Mouse (Mus musculus) adrenal gland, postnatal 25 days (tissue): Measurements from ENCODE around the gene Psors1c2. TPM values are rescaled to one million over a fixed set of nuclear protein-coding genes. Genes with fewer than 3 reads are reported as not detected.
"Not testable (repeated sequence)": the region's sequence is repeated elsewhere in the genome, so short reads cannot be mapped to it uniquely, and the experiment has no call there.

Experiments used
- DNase-seq: peaks from one replicate; pipeline ENCODE4 v3.0.0; 2021; ENCODE audit warnings: mixed read lengths
- long read RNA-seq: library from polyadenylated mRNA; stranded (forward); transcript quantifications from one replicate; pipeline ENCODE4 v2.0.0, GENCODE M21; 2021
- total RNA-seq: library from RNA; stranded (reverse); gene quantifications from 2 replicates; pipeline ENCODE4 v1.2.3, GENCODE M21; 2021

The Psors1c2 gene
- not detected in 2 replicates for total RNA-seq
- long read RNA-seq = 0 reads

GRCm38 (mm10) chr17:35532901-35533300 is at the start of gene Psors1c2:
Gene Psors1c2, plus strand, starts transcription at chr17:35533201.
- no peak for DNase-seq

GRCm38 (mm10) chr17:35484066-35484465 is 48.9 kb upstream of the Psors1c2 start:
- peak; percentile 71 for DNase-seq

GRCm38 (mm10) chr17:35485702-35486101 is 47.3 kb upstream of the Psors1c2 start:
- DNase-seq = no peak

DNA sequence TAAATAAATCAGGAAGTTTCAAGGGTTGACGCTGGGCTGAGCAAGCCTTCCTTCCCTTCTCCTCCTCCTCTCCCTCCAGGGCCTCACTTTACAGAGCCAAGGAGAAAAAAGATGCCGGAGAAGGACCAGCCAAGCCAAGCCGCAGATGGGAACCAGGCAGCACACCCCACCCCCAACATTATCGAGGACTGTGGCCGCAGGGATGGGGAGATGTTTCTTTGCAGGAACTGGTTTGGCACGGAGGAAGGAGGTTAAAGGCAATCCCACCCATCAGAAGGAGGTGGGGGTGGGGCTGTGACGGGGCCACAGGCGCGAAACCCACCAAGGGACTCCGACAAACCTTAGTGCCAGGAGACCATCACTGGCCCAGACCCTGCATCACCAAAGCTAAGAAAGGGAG is 46.3 kb upstream of the Psors1c2 start:
- DNase-seq = no peak

DNA sequence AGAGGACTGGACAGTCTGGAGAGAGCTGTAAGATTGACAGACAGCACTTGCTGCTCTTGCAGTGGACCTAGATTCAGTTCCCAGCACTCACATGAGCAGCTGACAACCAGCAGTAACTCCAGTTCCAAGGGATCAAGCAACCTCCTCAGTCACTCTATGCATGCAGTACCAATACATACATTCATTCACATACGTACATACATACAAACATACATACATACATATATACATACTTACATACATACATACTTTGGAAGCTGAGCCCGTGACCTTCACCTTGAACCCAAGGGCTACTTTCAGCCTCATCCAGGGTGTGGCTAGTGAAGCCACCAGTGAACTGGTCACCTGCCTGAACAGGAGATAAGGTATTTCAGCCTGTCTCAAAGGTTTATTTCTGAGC is 45.0 kb upstream of the Psors1c2 start:
- DNase-seq = no peak

DNA sequence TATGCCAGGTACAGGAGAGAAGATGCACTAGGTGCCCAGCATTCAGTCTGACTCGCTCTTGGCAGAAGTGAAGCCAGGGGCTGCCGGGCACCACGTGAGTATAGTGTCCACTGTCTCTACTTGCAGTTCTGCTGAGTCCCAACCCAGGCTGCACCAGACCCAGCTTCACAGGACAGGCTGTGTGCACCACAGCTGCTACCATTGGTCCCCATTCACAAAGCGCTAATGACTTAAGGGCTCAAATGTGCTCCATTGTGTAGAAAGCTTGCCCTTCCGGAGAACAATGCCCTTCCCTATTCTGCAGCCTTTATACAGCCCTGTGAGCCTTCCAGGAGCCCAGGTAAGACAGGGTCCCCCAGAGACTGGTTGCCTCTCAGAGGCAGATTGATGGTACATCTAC is 42.7 kb upstream of the Psors1c2 start:
- no peak for DNase-seq

- no peak for DNase-seq
Observed at GRCm38 (mm10) chr17:35497124-35497523, 35.9 kb upstream of the Psors1c2 start.

GRCm38 (mm10) chr17:35502226-35502625 is 30.8 kb upstream of the Psors1c2 start:
- no peak for DNase-seq

GRCm38 (mm10) chr17:35502762-35503161 is 30.2 kb upstream of the Psors1c2 start:
- no peak for DNase-seq

DNA sequence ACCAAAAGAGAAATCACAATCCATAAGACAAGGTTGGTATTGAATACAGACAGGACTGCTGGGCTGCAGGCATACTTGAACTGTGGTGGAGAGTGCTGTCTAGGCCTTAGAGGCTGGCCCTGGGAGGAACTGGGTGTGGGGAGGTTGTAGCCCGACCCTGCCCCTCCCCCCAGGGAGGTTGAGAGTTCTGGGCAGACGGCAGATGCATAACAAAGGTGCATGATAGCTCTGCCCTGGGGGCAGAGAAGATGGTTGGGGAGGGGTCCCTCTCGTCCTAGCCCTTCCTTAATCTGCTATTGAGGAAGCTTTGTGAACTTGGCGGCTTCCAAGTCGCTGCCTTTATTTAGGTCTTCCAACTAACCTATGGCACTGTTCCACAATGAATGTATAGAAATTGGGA is 29.2 kb upstream of the Psors1c2 start:
- DNase-seq = no peak

GRCm38 (mm10) chr17:35504628-35505481 is 28.1 kb upstream of the Psors1c2 start:
- no peak for DNase-seq

DNA sequence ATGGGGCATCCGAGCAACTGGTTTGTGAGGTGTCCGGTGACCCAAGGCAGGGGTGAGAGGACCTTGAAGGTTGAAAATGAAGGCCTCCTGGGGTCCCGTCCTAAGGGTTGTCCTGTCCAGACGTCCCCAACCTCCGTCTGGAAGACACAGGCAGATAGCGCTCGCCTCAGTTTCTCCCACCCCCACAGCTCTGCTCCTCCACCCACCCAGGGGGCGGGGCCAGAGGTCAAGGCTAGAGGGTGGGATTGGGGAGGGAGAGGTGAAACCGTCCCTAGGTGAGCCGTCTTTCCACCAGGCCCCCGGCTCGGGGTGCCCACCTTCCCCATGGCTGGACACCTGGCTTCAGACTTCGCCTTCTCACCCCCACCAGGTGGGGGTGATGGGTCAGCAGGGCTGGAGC is 27.2 kb upstream of the Psors1c2 start, which contains the start of gene Pou5f1:
Gene Pou5f1 (plus strand): TSS at position 243 of the 400 bp plus-strand sequence.
- DNase-seq = no peak

DNA sequence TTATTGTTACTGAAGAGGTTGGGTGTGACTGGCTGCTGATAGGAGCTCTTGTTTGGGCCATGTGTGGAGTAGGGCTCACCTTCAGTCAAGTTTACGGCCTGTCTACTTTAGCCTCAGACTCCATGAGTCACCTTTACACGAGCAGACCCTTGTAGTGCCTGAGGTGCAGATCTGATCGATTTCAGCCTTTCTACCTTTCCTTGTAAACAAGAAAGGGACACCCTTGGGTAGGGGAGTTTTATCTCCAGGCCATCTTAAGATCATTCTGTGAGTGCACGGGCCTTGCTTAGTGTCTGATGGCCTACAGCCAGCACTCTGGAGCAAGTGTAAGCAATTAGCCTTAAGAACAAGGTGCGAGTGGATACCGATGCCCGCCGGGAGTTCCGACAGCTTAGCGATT is 26.1 kb upstream of the Psors1c2 start:
- no peak for DNase-seq

DNA sequence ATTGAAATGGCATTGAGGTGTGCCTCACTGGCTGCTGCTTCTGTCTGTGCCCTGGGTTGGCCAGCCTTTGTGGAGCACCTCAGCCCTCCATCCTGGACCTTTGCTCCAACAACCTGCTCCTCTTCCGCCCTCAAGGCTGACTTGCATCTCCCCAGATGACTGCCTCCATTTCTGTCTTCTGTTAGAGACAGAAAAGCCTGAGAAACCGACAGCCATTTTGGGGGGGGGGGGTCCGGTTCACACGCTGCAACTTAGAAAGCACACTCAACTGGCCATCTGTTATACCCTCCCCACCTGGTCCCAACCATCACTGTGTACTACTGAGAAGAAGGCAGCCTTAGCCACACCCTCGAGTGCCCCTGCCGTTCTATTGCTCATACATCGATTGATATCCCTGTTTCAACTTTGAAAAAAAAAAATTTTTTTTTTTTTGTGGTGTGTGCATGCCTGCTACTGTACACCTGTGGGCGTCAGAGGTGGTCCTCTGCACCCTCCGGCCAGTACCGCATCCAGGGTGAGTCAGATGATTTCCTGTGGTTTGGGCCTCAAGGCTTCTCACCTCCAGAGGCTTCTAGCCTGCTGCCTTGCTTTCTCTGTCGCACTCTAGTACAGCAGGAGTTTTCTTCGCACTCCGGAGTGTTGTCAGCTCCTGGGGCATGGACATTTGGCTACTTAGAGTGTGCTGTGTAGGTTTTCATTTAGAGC is 25.3 kb upstream of the Psors1c2 start:
- no peak for DNase-seq

DNA sequence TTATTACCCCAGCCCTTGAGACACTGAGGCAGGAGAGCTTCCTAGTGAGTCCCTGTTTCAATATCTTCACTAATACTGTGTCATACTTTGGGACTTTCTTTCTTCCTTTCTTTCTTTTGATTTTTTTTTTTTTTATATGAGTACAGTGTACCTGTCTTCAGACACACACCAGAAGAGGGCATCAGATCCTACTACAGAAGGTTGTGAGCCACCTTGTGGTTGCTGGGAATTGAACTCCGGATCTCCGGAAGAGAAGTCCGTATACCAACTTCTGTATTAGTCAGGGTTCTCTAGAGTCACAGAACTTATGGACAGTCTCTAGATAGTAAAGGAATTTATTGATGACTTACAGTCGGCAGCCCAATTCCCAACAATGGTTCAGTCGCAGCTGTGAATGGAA is 24.7 kb upstream of the Psors1c2 start:
- not testable (repeated sequence) for DNase-seq

- DNase-seq = no peak
Observed at GRCm38 (mm10) chr17:35509284-35509683, 23.7 kb upstream of the Psors1c2 start.

- DNase-seq = no peak
Observed at GRCm38 (mm10) chr17:35512916-35513626, 19.9 kb upstream of the Psors1c2 start.

DNA sequence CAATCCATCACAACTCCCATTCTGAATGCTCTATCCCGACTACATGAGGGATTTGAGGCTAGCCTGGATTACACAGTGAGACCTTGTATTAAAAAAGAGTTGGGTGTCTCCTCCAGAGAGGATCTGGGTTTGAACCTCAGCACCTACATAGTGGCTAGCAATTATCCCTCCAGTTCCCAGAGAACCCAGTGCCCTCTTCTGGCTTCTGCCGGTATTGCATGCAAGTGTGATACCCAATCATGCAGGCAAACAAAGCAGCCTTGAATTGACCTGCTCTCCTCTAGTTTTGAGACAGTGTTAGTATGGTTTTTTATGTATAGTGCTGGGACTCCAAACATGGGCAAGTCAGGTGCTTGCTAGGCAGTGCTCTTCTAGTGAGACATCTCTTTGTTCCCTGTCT is 19.1 kb upstream of the Psors1c2 start:
- DNase-seq = peak; percentile 75

GRCm38 (mm10) chr17:35514756-35515155 is 18.2 kb upstream of the Psors1c2 start:
- DNase-seq = no peak

DNA sequence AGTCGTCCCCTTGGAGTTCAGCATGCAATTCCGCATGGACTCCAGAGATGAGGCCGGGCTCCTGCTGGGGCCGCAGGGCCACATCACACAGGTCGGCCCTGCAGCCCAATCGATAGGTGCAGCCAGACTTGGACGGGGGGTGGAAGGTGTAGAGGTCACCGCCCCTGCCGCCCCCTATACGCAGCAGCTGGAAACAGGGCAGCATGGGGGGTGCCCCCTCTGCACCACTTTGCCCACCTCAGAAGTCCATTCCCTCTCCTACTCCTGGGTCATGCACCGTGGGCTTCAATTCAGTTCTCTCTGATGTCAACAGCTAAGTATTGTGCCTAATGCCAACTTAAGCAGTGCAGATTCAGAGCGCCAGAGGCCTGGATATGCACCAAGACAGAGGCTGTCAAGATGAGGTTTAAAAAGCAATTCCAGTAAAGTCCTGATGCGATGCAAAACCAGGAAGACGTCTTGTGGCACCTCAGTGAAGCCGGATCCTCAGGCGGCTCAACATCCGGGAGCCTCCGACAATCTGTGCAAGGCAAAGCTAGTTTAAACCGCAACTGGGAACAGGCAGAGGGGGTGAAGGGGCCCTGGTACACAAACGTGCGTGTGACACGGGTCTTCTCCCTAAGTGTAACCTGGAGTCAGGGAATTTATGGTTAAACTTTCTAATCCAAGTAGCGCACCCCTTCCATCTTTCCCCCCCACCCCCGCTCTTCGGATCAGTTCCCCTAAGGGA is 16.9 kb upstream of the Psors1c2 start:
- DNase-seq = no peak

DNA sequence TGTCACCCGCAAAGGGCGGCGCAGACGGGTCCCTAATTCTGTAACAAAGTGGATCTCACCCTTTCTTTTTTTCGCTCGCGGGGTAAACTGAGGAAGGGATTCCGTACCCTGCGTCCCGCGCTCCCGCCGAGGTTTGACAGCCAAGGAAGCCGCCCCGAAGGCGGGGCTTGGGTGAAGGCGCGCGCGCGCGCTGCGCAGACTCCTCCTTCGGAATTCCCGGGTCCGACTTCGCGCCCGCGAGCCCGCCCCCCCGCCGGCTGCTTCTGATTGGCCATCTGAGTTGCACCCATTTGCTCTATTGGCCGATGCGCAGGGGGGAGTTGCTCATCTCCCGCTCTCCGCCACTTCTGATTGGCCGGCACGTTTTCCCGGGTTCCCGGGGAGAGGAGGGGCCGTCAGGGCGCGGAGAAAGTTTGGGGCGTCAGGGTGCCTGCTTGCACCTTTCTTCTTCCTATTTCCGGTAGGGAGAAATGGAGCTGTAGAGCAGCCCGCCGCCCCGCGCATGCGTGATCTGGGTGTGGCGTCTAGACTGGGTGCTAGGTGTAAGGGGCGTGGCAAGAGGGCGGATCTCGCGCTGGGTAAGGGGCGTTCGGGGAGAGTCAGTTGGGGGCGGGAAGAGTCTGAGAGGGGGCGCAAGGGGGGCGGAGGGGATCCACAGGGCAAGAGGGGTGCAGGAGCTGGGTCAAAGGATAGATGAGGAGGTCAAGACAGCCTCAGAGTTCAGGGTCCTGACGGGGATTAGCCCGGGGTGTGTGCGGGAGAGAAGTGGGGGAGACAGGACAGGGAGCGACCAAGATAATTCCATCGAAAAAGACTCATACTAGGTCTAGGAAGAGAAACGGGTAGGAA is 16.1 kb upstream of the Psors1c2 start, which contains the start of the genes Tcf19 and Cchcr1:
Gene Tcf19 (minus strand): TSS at position 173 of the 849 bp plus-strand sequence.
Gene Cchcr1 (plus strand): TSS at position 449 of the 849 bp plus-strand sequence.
- peak; percentile 98 for DNase-seq
